Comparison of ENCODE assay signal across 8 mouse cellular contexts in the genomic region with DNA sequence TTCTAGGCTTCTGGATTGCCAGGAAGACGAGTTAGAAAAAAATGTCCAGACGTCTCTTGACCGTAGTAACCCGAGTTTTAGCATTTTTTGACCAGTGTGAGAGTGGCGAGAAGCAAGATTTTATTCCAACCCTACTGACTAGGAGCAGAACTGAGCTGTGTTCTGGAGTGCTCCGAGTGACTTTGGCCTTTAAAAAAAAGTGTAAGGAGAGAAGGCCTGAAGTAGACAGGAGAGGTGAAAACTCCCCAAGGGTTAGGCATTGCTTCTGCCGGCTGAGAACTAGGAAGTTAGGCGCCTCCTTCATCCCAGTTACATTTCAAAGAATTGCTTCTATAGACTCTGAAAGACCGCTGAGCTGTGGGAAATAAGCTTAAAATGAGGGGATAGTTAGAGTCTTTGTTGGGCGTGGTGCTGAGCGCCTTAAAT. TPM values are rescaled to one million over a fixed set of nuclear protein-coding genes. Genes with fewer than 3 reads are reported as not detected.
DNase-seq lines count a peak whose midpoint lies in the region; ATAC-seq lines count a peak whose summit lies in the region.

No protein-coding gene starts in this region.

- H3K4me2 ChIP-seq in heart, embryonic 11.5 days, result peak overlapping the region; percentile 81
- H3K4me2 ChIP-seq in embryonic facial prominence, embryonic 14.5 days (ENCODE audit: low read depth, low read length), result peak overlapping the region; percentile 60
- peak overlapping the region; percentile 65 for H3K4me2 ChIP-seq in kidney, embryonic 15.5 days

- peak overlapping the region; percentile 96 for H3K4me3 ChIP-seq in heart, embryonic 11.5 days (ENCODE audit: low read depth, low read length)
- H3K4me3 ChIP-seq in embryonic facial prominence, embryonic 14.5 days (ENCODE audit: low read depth, low read length), result peak overlapping the region; percentile 92
- H3K4me3 ChIP-seq in kidney, embryonic 15.5 days (replicated peaks), result peak overlapping the region; percentile 90

- peak overlapping the region; percentile 99 for H3K27ac ChIP-seq in heart, embryonic 11.5 days (ENCODE audit: low read depth, low read length)
- peak overlapping the region; percentile 96 for H3K27ac ChIP-seq in embryonic facial prominence, embryonic 14.5 days (replicated peaks; ENCODE audit: low read depth, low read length)
- H3K27ac ChIP-seq in kidney, embryonic 15.5 days, result peak overlapping the region; percentile 98

- no peak for ATAC-seq in heart, embryonic 11.5 days (replicated peaks; ENCODE audit: insufficient number of reproducible peaks, low FRiP score, low TSS enrichment)
- ATAC-seq in embryonic facial prominence, embryonic 14.5 days (ENCODE audit: low read depth), result no peak
- ATAC-seq in kidney, embryonic 15.5 days (replicated peaks; ENCODE audit: low FRiP score), result 0 out of 2 replicates have a peak, but pooled peaks have one; percentile 8

- no peaks in the 10 kb centered on the region for H3K36me3 ChIP-seq in heart, embryonic 11.5 days (ENCODE audit: control insufficient read depth, insufficient read depth, low read length)
- no peaks in the 10 kb centered on the region for H3K36me3 ChIP-seq in embryonic facial prominence, embryonic 14.5 days (ENCODE audit: control insufficient read depth, insufficient read depth, low read length)
- no peaks in the 10 kb centered on the region for H3K36me3 ChIP-seq in kidney, embryonic 15.5 days

- no peaks in the 10 kb centered on the region for H3K27me3 ChIP-seq in heart, embryonic 11.5 days (ENCODE audit: control insufficient read depth, insufficient read depth, low read length)
- H3K27me3 ChIP-seq in embryonic facial prominence, embryonic 14.5 days (replicated peaks; ENCODE audit: control insufficient read depth, insufficient read depth, low read length), result no peaks in the 10 kb centered on the region
- H3K27me3 ChIP-seq in kidney, embryonic 15.5 days, result no peaks in the 10 kb centered on the region

- no peak for DNase-seq in heart, postnatal 36 days
- DNase-seq in ES-CJ7 (ENCODE audit: low read depth, low spot score), result peak; percentile 60
- peak; percentile 43 for DNase-seq in embryonic facial prominence, embryonic 14.5 days (ENCODE audit: low spot score)
- peak; percentile 42 for DNase-seq in naive thymus-derived CD4-positive, alpha-beta T cell, adult 2 months (ENCODE audit: low read depth)
- DNase-seq in right cerebral cortex, adult 2 months (ENCODE audit: low spot score in 2 of 2), result no peak
- DNase-seq in gastrocnemius, adult 8-10 months (ENCODE audit: low spot score in 2 of 2), result no peak

- H3K9me3 ChIP-seq in heart, embryonic 11.5 days (replicated peaks; ENCODE audit: control insufficient read depth, low read length), result no peaks in the 10 kb centered on the region
- no peaks in the 10 kb centered on the region for H3K9me3 ChIP-seq in embryonic facial prominence, embryonic 14.5 days (ENCODE audit: control insufficient read depth, low read length)
- no peaks in the 10 kb centered on the region for H3K9me3 ChIP-seq in kidney, embryonic 15.5 days (replicated peaks)

- WGBS in heart, embryonic 11.5 days (ENCODE audit: insufficient replicate concordance), result 2% methylated on average over 11 of the region's 11 CpGs
- WGBS in embryonic facial prominence, embryonic 14.5 days, result under 1% methylated on average over 11 of the region's 11 CpGs
- under 1% methylated on average over 11 of the region's 11 CpGs for WGBS in kidney, embryonic 15.5 days

- peaks cover 14% of the 10 kb centered on the region for H3K4me1 ChIP-seq in heart, embryonic 11.5 days (ENCODE audit: control insufficient read depth, insufficient read depth, low read length)
- peaks cover 3% of the 10 kb centered on the region for H3K4me1 ChIP-seq in embryonic facial prominence, embryonic 14.5 days (ENCODE audit: control insufficient read depth, insufficient read depth, low read length)
- H3K4me1 ChIP-seq in kidney, embryonic 15.5 days, result peaks cover 15% of the 10 kb centered on the region

- intact Hi-C loops in heart, postnatal 36 days (cut with DNase I), result loop anchor here (5.0 to 10.0 kb wide), 8 partner anchors 105 to 1972 kb away; a partner anchor contains a TSS

- peak overlapping the region; percentile 99 for H3K9ac ChIP-seq in heart, embryonic 11.5 days (ENCODE audit: low read depth, low read length)
- H3K9ac ChIP-seq in embryonic facial prominence, embryonic 14.5 days (ENCODE audit: low read depth, low read length), result peak overlapping the region; percentile 98
- H3K9ac ChIP-seq in kidney, embryonic 15.5 days, result peak overlapping the region; percentile 99

RNA-seq across cellular contexts. Expression of a gene that starts 0.9 kb away (rescaled TPM):
- polyA plus RNA-seq in heart, embryonic 11.5 days (2014; fragmentation: Nextera tagmentation; extraction: Ambion mirVana), result 60.2 and 65.1 TPM in 2 replicates
- 10 to 100 TPM; 51.9 to 56.0 TPM for total RNA-seq in heart, postnatal 36 days (2021)
- polyA plus RNA-seq in embryonic facial prominence, embryonic 14.5 days (2014; fragmentation: Nextera tagmentation; extraction: Ambion mirVana), result 47.4 and 47.5 TPM in 2 replicates
- polyA plus RNA-seq in kidney, embryonic 15.5 days (2015; fragmentation: Nextera tagmentation; extraction: Ambion mirVana), result 54.4 and 56.0 TPM in 2 replicates
- 10 to 100 TPM; 25.0 to 34.8 (median 27.7) TPM for total RNA-seq in gastrocnemius, adult 8-10 months (2022)

RNA-seq across cellular contexts. Expression of a gene that starts 49.7 kb away (rescaled TPM):
- 136 and 164 TPM in 2 replicates for polyA plus RNA-seq in heart, embryonic 11.5 days (2014; fragmentation: Nextera tagmentation; extraction: Ambion mirVana)
- 100 to 1,000 TPM; 351 to 373 TPM for total RNA-seq in heart, postnatal 36 days (2021)
- polyA plus RNA-seq in embryonic facial prominence, embryonic 14.5 days (2014; fragmentation: Nextera tagmentation; extraction: Ambion mirVana), result 28.9 and 31.5 TPM in 2 replicates
- polyA plus RNA-seq in kidney, embryonic 15.5 days (2015; fragmentation: Nextera tagmentation; extraction: Ambion mirVana), result 0.82 and 1.7 TPM in 2 replicates
- total RNA-seq in gastrocnemius, adult 8-10 months (2022), result 100 to 1,000 TPM; 334 to 392 (median 347) TPM

RNA-seq across cellular contexts. Expression of a gene that starts 50.3 kb away (rescaled TPM):
- not detected in 2 replicates for polyA plus RNA-seq in heart, embryonic 11.5 days (2014; fragmentation: Nextera tagmentation; extraction: Ambion mirVana)
- under 1 TPM in 1 of 2 experiments, not detected in 1; 0.25 TPM for total RNA-seq in heart, postnatal 36 days (2021)
- not detected in 2 replicates for polyA plus RNA-seq in embryonic facial prominence, embryonic 14.5 days (2014; fragmentation: Nextera tagmentation; extraction: Ambion mirVana)
- 0.13 TPM in 1 of 2 replicates, not detected in the other for polyA plus RNA-seq in kidney, embryonic 15.5 days (2015; fragmentation: Nextera tagmentation; extraction: Ambion mirVana)
- not detected for total RNA-seq in gastrocnemius, adult 8-10 months (2022)

Comparison
In these comparisons a context has a peak if more than half of its experiments do, and no peak if none do; other contexts are left out.
1. DNase-seq: peak in ES-CJ7 (single experiment), embryonic facial prominence, embryonic 14.5 days (single experiment) and naive thymus-derived CD4-positive, alpha-beta T cell, adult 2 months (single experiment); none in heart, postnatal 36 days (0 of 2), right cerebral cortex, adult 2 months (0 of 2) and gastrocnemius, adult 8-10 months (0 of 2).
2. RNA of a gene that starts 49.7 kb away (polyA plus RNA-seq): 136 to 164 TPM in heart, embryonic 11.5 days and 28.9 to 31.5 TPM in embryonic facial prominence, embryonic 14.5 days; 0.82 to 1.7 TPM in kidney, embryonic 15.5 days; every median in the first group is over 10 times any median in the second.
3. Peak in every context shown above with its lines, with median percentiles within 50 percentile points of each other: H3K27ac ChIP-seq, H3K4me2 ChIP-seq, H3K4me3 ChIP-seq and H3K9ac ChIP-seq.